Mouse (Mus musculus) natural killer cell, adult 2 months (primary cell): ENCODE results near the gene Gatd1.

Source experiments
- DNase-seq, 2 experiments: peaks; one replicate each; pipeline ENCODE4 v3.0.0; 2022; ENCODE audit warnings: low spot score in 2 of 2

Gene Gatd1

DNA sequence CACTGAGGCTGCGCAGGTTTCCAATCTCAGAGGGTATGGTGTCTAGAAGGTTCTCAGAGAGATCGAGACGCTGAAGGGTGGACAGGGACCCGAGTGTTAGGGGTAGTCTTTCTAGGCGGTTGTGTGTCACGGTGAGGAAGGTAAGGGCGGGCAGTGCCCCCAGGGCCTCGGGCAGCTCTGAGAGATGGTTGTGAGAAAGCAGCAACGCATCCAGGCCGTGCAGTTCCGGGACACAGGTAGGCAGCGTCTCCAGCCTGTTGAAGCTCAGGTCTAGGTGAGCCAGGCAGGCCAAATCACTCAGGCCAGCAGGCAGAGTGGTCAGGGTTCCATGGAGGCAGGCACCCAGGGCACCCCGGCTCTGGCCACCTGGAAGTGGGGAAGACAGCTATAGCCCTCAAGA lies 28.3 kb upstream of the Gatd1 start:
- DNase-seq = no peak

DNA sequence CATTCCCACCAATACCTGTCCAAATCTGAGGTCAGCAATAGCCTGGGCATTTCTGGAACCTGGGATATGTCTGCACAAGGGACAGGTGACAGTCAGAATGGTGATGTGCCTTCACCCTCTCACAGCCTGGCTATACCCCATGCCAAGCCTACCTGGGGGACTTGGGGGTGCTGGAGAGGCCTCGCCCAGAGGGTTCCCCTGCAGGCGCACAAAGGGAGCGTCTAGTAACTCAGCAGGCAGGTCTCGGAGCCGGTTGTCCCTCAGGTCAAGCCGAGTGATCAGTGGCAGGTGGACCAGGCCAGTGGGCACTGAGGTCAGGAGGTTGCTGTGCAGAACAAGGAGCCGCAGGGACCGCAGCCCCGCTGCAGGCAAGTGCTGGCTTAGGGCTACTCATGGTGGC lies 27.5 kb upstream of the Gatd1 start:
- no peak for DNase-seq

DNA sequence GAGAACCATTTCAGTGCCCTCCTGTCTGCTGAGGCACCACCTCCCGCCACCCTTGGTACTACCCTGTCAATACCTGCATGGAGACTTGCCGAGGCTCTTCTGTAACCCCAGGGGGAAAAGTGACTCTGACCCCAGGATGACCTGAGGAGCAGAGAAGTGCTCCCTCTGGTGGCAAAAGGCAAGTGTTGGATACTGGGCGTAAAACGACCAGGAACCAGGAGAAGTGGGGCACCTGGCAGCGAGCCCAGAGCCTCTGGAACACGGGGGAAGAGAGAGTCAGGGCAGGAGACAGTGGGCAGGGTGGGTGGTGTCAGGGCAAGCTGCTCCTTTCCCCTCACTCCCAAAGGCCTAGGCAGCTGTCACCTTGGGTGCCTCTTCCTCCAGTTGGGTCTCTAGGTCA lies 26.7 kb upstream of the Gatd1 start:
- DNase-seq = peak in 1 of 2 experiments; percentile 52

DNA sequence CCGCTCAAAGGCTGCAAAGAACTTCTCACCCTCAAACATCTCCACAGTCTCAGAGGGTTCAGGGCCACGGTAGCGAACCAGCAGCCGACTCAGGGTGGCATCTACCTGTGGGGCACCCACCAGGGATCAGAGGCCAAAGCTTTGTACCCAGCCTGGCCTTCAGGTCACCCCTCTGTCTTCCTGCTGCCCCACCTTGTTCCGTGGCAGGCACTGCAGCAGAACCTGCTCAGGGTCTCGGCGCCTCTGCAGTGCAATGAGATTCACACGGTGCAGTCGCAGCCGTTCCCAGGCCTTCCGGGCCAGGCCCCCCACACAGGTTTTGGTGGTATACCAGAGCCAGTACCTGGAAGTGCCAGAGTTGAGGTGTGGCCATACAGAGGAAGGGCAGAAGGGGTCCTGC lies 25.9 kb upstream of the Gatd1 start:
- no peak for DNase-seq

DNA sequence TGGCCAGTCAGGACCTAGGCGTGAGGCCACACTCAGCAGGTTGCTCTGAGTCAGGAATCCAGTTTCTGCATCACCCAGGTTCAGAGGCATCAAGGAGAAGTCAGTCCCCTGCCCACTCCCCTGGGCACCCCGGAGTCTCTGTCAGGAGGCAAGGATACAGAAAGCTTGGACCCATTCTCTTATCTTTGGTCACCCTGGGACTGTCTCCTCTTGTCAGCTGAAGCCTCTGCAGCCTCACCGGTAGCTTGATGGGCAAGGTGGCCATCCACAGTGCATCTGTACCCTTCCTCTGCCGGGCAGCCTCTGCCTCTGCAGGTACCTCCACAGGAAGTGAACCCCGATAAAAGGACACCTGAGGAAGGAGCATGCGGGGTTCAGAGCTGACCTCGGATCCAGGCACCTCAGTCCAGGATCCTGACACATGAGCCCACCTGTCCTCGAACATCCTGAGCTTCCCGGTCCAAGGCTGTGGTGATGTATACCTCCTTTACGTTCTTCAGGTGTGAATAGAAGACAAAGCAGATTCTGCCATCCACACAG lies 25.3 kb upstream of the Gatd1 start:
- DNase-seq = no peak

DNA sequence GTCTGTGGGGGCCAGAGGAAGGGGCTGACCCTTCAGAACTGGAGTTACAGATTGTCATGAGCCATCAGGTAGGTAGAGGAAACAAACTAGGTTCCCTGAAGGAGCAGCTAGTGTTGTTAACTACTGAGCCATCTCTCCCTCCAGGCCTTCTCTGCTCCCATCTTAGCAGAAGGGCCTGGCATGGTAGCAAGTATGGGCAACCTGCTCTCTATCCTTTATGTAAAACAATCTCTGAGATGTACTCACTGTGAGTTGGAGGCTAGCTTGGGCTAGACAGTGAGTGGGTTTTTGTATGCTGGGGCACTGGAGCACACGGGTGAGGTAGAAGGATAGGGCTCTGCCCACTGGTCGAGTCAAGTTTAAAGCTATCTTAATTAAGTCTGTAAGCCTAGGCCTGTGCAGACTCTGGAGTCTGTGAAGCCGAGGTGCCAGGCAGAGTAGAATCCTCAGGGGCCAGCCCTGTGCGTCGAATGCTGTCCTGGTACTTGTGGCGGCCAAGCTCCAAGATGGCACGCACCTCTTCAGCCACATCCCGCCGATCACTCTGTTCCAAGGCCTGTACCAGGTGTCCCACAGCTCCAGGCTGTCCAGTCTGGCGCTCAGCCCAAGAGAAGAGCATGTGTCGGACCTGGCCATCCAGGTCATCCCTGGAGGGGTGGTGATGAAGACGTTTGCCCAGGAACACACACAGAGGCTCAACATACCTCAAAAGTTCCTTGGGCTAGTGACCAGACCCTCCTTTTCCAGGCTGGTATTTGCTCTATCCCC lies 24.4 kb upstream of the Gatd1 start:
- no peak for DNase-seq

DNA sequence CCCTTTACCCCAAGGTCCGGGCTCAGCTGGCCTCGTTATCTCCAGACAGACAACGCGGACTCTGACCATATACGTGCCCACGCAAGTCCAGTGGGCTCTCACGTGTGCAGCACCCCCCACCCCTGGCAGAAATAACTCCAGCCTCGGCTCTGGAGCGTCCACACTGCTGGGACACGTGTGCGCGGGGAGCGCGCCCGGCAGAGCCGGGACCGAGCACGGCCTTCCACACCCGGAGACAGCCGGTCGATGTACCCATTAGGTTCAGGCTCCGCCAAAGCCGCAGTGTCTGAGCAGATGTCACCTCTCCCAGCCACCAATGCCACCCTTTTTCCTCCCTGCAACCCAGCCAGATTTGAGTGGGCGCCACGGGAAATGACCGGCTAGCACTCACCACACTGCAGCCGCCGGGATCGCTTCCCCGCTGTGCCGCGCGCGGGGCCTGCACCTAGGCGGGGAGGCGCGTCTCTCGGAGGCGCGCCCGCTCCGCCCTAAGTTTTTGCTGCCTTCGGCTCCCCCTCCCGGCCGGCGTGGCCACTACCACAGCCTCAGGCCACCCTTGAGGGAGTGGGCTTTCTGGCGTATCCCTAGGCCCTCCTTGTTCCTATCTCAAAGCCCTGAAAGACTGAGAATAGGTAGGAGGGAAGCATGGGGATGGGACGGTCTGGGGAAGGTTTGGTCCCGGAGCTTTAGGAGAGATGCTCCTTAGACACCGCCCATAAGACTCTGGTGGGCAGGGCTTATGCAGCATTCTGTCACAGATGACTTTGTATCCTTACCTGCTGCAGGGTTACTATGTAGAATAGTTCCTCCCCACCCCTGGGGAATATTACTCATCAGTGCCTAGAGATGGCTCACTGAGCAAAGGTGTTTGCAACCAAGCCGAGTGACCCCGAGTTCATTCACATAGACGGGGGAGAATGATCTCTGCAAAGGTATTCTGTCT lies 23.5 kb upstream of the Gatd1 start, which contains the start of gene Slc25a22:
TSS of gene Slc25a22 (minus strand) at position 715 of the 943 bp plus-strand sequence.
- DNase-seq = peak; percentile 69 to 79

DNA sequence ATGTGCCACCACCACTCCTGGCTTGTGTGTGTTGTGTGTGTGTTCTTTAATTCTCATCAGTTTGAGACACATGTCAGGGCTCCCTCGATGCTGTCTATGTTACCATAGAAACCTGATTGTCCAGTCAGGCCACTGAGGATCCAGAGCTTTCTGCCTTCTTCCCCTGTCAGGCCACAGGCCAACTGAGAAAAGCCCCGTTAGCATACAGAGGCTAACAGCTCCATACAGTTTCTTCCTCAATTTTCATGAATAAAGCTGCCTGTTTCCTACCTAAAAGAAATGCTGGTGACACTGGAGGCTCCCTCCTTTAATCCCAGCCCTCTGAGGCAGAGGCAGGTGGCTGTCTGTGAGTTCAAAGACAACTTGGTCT lies 22.6 kb upstream of the Gatd1 start:
- no peak for DNase-seq

DNA sequence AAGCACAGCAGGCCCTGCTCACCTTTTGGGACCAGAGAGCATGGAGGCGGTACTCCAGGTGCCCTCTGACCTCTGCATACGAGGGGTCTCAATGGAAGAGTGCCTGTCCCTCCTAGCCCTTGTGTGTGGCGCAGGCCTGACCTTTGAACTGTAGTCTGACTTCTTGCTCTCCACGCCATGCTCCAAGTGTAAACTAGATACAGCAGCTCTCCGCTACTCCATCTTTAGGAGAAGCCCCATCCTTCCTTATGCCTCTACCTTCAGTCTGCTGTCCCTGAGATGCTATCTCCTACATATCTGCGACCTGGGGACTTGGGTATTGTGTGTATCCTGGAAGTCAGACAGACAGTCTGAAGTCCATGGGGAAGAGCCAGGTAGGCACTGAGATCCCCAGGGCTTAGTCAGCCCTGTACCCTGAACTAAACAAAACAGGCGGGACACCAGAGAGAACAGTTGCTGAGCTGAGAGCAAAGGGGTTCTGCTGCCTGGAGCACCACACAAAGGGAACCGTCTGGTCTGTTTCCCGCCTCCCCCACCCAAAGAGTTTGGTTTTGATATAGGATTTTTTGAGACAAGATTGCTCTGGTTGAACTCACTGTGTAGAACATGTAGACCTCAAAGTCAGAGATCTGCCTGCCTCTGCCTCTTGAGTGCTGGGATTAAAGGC lies 22.1 kb upstream of the Gatd1 start:
- no peak for DNase-seq

DNA sequence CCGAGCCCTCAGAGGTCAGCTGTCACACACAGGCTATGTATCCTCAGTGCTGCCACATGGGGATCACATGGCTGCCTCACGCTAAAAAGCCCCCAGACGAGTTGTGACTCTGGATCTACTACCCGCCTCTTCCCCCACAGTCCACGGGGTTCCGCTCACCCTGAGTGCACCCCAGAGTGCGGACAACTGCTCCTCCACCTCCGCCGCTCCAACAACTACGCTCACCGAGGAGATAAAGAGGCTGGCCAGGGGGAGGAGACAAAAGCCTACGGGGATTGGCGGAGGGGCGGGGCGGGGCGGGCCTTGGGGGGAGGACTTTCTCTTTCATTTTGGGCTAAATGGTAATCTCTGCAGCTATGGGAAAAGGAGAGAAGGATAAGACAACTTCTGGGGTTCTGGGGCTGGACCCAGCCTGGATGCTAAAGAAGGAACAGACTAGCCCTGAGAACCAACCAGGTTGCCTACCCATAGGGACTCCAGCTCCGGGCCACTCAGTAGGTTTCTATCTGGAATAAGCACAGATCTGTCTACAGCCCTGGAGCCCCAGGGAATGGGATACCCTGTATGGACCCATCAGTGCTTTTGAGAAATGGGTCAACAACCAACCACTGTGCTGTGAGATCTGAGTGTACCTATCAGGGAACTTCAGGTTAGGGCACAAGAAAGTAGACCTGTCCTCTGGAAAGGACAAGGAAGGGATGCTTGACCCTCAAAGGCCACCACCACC lies 21.4 kb upstream of the Gatd1 start:
- peak; percentile 49 to 54 for DNase-seq

DNA sequence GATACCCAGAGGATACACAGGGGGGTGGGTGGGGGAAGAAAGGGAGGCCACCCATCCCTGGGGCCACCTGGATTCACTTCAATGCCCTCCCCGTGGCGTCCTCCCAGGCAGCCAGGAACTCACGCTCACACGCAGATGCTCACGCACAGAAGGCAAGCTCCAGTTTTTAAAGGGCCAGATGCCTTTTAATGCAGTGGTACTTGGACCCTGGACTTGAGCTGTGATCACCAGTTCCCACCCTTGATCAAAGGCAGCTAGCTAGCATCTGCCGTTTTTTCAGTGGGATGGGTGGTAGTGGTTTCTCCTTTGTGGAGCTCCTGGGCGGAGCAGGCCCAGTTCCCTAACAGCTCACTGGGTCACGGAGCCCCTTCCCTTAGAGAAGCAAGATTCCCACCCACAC lies 20.5 kb upstream of the Gatd1 start:
- DNase-seq = no peak

DNA sequence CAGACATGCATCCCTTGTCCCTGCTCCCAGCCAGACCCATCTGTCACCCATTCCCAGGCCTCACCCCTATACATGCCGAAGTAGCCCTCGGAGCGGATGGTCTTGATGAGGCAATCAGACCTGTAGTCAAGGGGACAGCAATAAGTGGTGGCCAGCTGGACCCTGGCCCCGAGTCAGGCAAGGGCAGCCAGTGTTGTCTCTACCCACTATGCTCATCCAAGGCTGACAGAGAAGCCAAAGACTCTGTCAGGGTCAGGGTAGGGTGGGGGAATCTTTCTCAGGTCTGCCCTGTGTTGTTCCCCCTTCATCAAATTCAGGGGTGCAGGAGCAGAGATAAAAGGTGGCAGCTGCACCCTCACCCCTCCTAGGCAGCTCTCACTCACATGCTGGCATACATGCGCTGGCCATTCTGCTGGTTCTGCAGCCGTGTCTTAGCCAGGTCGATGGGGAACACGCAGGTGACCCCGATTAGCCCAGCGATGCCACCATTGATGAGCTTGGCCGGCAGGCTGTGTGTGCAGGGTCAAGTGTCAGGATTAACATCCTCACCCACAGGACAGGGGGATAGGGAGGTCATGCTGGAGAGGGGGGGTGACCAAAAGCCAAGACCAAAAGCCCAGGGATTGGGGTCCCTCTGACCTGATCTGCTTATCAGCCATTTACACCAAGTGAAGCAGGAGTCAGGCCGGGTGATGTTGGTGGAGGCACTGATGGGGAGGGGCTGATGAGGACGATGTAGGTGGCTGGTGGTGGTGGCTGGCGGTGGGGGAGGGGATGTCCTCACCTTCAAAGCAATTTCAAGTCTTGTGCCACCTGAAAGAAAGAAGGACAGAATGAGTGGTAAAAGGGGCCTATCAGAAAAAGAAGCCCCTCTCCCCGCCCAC lies 19.8 kb upstream of the Gatd1 start:
- no peak for DNase-seq

DNA sequence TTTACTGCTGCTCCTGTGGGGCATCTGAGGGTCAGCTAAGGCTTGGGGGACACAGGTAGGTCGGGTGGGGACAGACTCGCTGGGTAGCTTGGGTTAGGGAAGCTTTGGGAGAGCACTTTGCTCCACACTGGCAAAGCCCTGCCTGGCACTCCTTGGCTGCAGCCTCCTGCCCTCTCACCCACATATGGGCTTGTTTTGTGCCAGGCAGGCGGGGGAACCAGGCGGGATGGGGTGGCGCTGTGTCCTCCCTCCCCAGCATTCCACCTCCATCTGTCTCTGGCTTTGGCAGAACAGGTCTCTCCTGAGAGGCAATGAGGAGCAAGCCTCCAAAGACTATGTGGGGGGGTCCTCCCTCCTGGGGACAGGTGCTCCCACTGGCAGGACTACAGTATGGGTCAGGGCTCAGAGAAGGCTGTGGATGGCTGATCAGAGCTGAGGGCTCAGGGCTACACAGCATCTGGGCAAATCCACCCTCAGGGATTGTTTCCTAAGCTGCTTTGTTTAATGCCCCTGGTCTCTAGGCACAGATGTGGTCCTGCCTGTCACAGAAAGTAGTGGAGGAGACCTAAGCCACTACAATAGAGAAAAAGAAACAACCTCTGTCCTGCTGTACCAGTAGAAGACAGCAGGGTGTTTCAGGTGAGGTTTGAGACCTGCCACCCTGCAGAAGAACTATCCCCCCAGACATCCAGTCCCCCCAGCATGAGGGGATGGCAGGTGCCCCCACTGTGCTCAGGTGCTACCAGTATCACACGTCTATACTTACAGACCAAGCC lies 19.0 kb upstream of the Gatd1 start:
- no peak for DNase-seq

DNA sequence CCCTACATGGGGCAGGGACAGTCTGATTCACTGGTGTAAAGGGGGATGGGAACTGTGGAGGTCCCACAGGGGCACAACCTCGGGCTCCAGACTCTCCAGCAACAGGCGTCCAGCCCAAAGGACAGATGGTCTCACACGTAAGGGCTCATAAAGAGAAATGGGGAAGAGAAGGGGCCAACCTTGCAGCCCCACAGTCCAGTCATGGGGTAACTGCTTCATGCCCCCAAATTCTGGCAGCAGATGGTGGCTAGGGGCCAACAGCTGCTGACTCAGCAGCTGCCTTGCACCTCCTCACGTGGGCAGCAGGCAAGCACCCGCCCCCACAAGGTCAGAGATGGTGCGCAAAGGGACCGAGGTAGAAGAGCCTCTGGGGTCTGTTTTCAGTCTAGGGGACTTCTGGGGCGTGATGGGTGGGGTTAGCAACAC lies 18.3 kb upstream of the Gatd1 start:
- no peak for DNase-seq

DNA sequence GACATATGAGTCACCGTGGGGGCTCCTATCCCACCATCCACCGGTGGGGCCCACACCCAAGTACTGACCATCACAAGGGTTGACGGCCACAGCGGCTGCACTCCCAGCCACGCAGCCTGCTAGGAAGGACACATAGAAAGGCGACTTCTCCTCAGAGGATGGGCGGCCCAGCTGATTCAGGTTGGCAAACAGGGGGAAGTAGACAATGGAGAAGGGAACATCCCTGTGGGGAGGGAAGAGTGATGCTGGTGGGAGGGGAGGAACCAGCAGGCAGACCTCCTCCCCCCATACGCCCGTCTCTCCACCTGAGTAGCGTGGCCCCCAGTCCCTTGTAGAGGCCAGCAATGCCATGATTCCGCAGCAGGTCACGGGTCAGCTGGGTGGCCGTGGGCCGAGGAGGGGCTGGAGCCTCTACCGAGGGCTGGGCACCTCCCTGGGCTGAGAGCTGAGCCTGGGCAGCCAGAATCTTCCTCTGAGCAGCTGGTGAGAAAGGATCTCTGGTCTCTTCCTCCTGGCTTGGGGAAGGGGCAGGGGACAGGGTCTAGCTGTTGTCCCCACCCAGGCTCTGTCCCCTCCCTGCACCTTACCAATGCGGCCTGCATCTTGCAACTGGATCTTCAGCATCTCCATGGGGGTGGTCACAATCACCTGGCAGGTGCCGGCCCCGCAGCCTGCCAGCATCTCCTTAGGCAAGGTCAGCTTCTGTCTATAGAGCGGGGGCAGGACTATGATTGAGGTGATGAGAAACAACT lies 17.7 kb upstream of the Gatd1 start:
- no peak for DNase-seq

DNA sequence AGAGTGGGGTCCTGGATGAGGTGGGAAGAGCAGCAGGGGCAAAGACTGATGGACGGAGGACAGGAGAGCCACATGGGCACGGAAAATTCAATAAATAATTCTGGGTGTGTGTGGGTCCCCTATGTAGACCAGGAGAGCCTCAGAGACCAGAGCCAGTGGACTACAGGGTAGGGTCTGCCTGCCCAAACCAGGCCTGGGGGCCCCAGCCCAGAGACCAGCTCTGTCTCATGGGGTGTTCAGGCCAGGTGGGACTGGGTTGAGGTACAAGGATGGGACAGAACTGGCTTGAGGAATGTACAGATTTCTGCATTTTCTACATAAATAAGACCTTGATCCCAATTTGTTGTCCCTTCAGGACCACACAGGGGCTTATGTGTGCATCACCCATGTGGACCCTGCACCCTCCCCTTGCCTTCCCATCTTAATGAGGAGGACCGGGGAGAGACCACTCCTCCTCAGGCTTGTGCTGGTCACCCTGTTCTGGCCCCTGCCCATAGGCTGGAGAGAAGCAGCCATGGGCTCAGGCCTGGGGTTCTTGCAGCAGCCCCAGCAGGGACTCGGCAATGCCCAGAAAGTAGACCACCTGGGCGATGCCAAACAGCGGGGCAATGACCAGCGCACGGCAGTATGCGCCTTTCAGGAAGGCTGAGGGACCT lies 16.8 kb upstream of the Gatd1 start:
- DNase-seq = no peak

DNA sequence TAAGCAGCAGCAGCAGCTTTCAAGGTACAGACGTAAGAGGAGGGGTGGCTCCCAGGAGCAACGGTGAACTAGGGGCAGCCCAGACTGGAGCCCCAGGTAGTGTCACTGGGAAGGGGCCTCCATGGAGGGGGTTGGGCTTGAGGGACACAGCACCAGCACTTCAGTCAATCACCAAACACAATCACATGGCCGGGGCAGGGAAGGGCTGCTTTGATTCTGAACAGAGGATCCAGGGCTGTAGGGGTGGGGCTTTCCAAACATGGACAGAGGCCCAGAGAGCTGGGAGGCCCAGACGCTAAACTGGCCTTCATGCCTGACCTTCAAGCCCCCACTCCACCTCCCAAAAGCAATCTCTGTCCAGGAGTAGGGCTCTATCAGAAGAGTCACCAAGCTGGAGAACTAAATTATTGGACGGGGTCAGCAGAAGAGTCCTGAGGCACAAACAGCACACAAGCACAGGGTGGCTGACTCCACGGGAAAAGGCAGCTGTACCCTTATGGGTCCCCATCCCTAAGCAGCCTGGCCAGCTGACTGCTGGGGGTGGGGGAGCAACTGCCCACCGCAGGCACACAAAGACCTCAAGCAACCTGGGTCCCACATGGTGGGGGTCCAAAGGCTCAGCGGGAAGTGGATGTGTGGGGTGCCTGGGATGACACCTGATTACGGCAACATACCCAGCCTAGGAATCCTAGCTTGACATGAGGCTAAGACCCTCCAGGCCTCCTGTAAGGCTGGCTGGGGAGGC lies 16.1 kb upstream of the Gatd1 start:
- no peak for DNase-seq

DNA sequence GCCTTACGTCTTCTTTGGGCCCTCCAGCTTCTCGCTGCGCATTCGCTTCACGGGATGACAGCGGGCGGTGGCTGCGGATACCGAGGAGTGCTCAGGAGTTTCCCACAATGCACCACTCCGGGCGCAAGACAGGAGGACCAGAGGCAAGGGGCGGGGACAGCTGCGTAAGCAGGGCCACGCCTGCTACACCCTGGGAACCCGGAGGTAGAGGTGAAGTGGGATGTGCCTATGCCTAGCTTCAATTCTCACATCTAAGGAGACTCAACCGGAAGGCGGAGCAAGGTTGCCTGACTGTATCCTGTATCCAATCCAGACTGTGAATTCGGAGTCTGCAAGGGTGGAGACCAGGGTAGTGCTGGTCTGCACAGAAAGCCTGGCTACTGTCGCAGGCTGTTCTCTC lies 15.4 kb upstream of the Gatd1 start, which contains the start of gene Cend1:
TSS of gene Cend1 (minus strand) at position 182 of the 400 bp plus-strand sequence.
- no peak for DNase-seq
